Mouse (Mus musculus): Measurements from ENCODE around the gene Mat2a.
A peak's percentile ranks its signal among the peaks of the same experiment; 100 is the strongest.

The Mat2a gene

GRCm38 (mm10) chr6:72414076-72414756, 25.1 kb downstream of the Mat2a start, which contains the start of gene Ggcx:
Ggcx (plus strand) TSS chr6:72414308.
- peak; percentile 96 for DNase-seq

- no peak for DNase-seq
These were observed 28.8 kb downstream of the Mat2a start for GRCm38 (mm10) chr6:72410518-72410917.

GRCm38 (mm10) chr6:72410003-72410402, 29.4 kb downstream of the Mat2a start:
- no peak for DNase-seq

GRCm38 (mm10) chr6:72409567-72409966, 29.8 kb downstream of the Mat2a start:
- DNase-seq: peak; percentile 64

GRCm38 (mm10) chr6:72407119-72407518, 32.2 kb downstream of the Mat2a start:
- DNase-seq: peak; percentile 89

GRCm38 (mm10) chr6:72405356-72405755, 34.0 kb downstream of the Mat2a start:
- DNase-seq: no peak

GRCm38 (mm10) chr6:72401875-72402274, 37.5 kb downstream of the Mat2a start:
- peak; percentile 88 for DNase-seq

GRCm38 (mm10) chr6:72399967-72400366, 39.4 kb downstream of the Mat2a start:
- no peak for DNase-seq

GRCm38 (mm10) chr6:72396837-72397251, 42.5 kb downstream of the Mat2a start:
- DNase-seq: no peak

GRCm38 (mm10) chr6:72392341-72392740, 47.0 kb downstream of the Mat2a start:
- DNase-seq: no peak

GRCm38 (mm10) chr6:72390795-72391521, 48.4 kb downstream of the Mat2a start:
- DNase-seq: peak; percentile 86

- peak; percentile 89 for DNase-seq
These were observed 49.2 kb downstream of the Mat2a start, which contains the start of gene Vamp8 for GRCm38 (mm10) chr6:72389941-72390771. Vamp8 (minus strand) TSS chr6:72390703.

GRCm38 (mm10) chr6:72389471-72389940, 49.9 kb downstream of the Mat2a start:
- no peak for DNase-seq

- no peak for DNase-seq
These were observed 50.5 kb downstream of the Mat2a start for GRCm38 (mm10) chr6:72388791-72389329.

- DNase-seq: no peak
These were observed 51.1 kb downstream of the Mat2a start for GRCm38 (mm10) chr6:72388266-72388665.

GRCm38 (mm10) chr6:72387816-72388215, 51.5 kb downstream of the Mat2a start:
- no peak for DNase-seq

- no peak for DNase-seq
These were observed 52.8 kb downstream of the Mat2a start for GRCm38 (mm10) chr6:72386561-72386960.

- no peak for DNase-seq
These were observed 54.1 kb downstream of the Mat2a start for GRCm38 (mm10) chr6:72385258-72385657.

GRCm38 (mm10) chr6:72383952-72384351, 55.4 kb downstream of the Mat2a start:
- no peak for DNase-seq

GRCm38 (mm10) chr6:72383142-72383820, 56.1 kb downstream of the Mat2a start:
- DNase-seq: no peak
